8 mouse cellular contexts compared by ENCODE assay signal in the genomic region with DNA sequence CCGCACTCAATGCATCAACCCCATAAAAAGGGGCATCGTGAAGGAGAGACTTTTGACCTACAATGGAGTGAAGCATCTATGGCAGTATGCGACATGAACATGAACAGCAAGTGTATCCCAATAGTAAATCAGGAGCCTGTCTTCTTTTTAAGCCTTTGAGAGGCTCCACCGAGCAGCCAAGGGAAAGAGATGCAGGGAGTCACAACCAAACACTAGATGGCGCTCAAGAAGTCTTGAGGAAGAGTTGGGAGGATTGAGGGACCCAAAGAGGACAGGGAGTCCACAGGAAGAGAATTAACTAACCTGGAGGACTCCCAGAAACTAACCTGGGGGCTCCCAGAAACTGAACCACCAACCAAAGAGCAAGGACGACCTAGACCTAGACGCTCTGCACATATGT. TPM values are rescaled to one million over a fixed set of nuclear protein-coding genes. Genes with fewer than 3 reads are reported as not detected.
A peak's percentile ranks its signal among the peaks of the same experiment; 100 is the strongest.
DNase-seq lines count a peak whose midpoint lies in the region; ATAC-seq and TF ChIP-seq lines count a peak whose summit lies in the region.

No protein-coding gene starts in this region.

- H3K4me3 ChIP-seq in spleen, adult 2 months (ENCODE audit: extremely low read depth, insufficient read depth, insufficient read length), result no peak overlapping the region
- no peak overlapping the region for H3K4me3 ChIP-seq in stomach, postnatal 0 days (ENCODE audit: low read depth, low read length)

- H3K4me1 ChIP-seq in spleen, adult 2 months (ENCODE audit: control insufficient read depth, insufficient read depth, insufficient read length), result no peaks in the 10 kb centered on the region
- H3K4me1 ChIP-seq in stomach, postnatal 0 days (replicated peaks; ENCODE audit: control insufficient read depth, insufficient read depth), result no peaks in the 10 kb centered on the region

- ATAC-seq in granulocyte monocyte progenitor cell, adult 5-6 weeks (replicated peaks; ENCODE audit: poor library complexity, severe bottlenecking), result peak; percentile 53
- no peak for ATAC-seq in stomach, postnatal 0 days (ENCODE audit: low FRiP score, low TSS enrichment)

- no peak for TF ChIP-seq EP300 in stomach, postnatal 0 days (optimal IDR thresholded peaks at IDR 0.05)

- no peaks in the 10 kb centered on the region for H3K27me3 ChIP-seq in spleen, adult 2 months (ENCODE audit: control insufficient read depth, insufficient read depth, low read length)
- no peaks in the 10 kb centered on the region for H3K27me3 ChIP-seq in stomach, postnatal 0 days (ENCODE audit: control insufficient read depth, insufficient read depth, low read length)

- no peak overlapping the region for H3K27ac ChIP-seq in spleen, adult 2 months (ENCODE audit: insufficient read depth, low read length)
- H3K27ac ChIP-seq in stomach, postnatal 0 days (replicated peaks), result no peak overlapping the region

- no peak overlapping the region for H3K9ac ChIP-seq in stomach, postnatal 0 days (ENCODE audit: low read length)

- H3K4me2 ChIP-seq in stomach, postnatal 0 days (replicated peaks; ENCODE audit: low read depth), result no peak overlapping the region

- H3K9me3 ChIP-seq in stomach, postnatal 0 days (ENCODE audit: control insufficient read depth, low read length), result no peaks in the 10 kb centered on the region

- DNase-seq in gastrocnemius, adult 18-20 months (ENCODE audit: low spot score), result peak; percentile 41
- no peak for DNase-seq in gastrocnemius, postnatal 10 days
- peak; percentile 40 to 46 for DNase-seq in spleen, adult 2 months (ENCODE audit: low read depth in 1 of 2, low spot score in 2 of 2)
- no peak for DNase-seq in spleen, adult 12 weeks (ENCODE audit: low spot score)
- DNase-seq in stomach, postnatal 0 days (ENCODE audit: low spot score), result no peak
- DNase-seq in cerebellum, postnatal 36 days, result no peak
- DNase-seq in right cerebral cortex, postnatal 10 days (ENCODE audit: low spot score in 2 of 2), result no peak

- H3K36me3 ChIP-seq in spleen, adult 2 months (ENCODE audit: control insufficient read depth, insufficient read depth, low read length), result no peaks in the 10 kb centered on the region
- H3K36me3 ChIP-seq in stomach, postnatal 0 days (ENCODE audit: control insufficient read depth, insufficient read depth, low read length), result no peaks in the 10 kb centered on the region

- TF ChIP-seq CTCF in spleen, adult 2 months (IDR thresholded peaks at IDR 0.05; ENCODE audit: extremely low read depth, insufficient read depth, insufficient read length, insufficient replicate concordance), result peak; percentile 49; the same call in 1 of the 2 replicates
- TF ChIP-seq CTCF in stomach, postnatal 0 days (IDR thresholded peaks at IDR 0.05; ENCODE audit: low read depth), result peak; percentile 71

- 36% methylated on average over 7 of the region's 7 CpGs for WGBS in spleen, adult 2 months
- WGBS in stomach, postnatal 0 days, result 47% methylated on average over 7 of the region's 7 CpGs

- TF ChIP-seq POLR2A in spleen, adult 2 months (IDR thresholded peaks at IDR 0.05; ENCODE audit: low read depth, low read length), result no peak

RNA-seq across cellular contexts. Expression of a gene that starts 20.7 kb away (rescaled TPM):
- total RNA-seq in gastrocnemius, adult 18-20 months (2021), result 100 to 1,000 TPM; 383 to 411 TPM
- total RNA-seq in gastrocnemius, postnatal 10 days (2021), result 100 to 1,000 TPM; 536 to 557 TPM
- polyA plus RNA-seq in spleen, adult 2 months (2012; rRNA removed), result 2,204 and 3,047 TPM in 2 replicates
- 2,229 and 2,435 TPM in 2 replicates for total RNA-seq in granulocyte monocyte progenitor cell, adult 5-6 weeks (2014; fragmentation: Nextera tagmentation)
- 1,577 and 1,773 TPM in 2 replicates for total RNA-seq in granulocyte monocyte progenitor cell, adult 5-6 weeks (2017)
- 524 and 529 TPM in 2 replicates for polyA plus RNA-seq in stomach, postnatal 0 days (2015; fragmentation: Nextera tagmentation; extraction: Ambion mirVana)

RNA-seq across cellular contexts. Expression of a gene that starts 37.7 kb away (rescaled TPM):
- total RNA-seq in gastrocnemius, adult 18-20 months (2021), result 10 to 100 TPM; 15.7 to 22.6 TPM
- total RNA-seq in gastrocnemius, postnatal 10 days (2021), result 10 to 100 TPM; 22.2 to 22.8 TPM
- polyA plus RNA-seq in spleen, adult 2 months (2012; rRNA removed), result 24.4 and 24.7 TPM in 2 replicates
- 17.1 and 24.2 TPM in 2 replicates for total RNA-seq in granulocyte monocyte progenitor cell, adult 5-6 weeks (2014; fragmentation: Nextera tagmentation)
- 39.4 and 50.8 TPM in 2 replicates for total RNA-seq in granulocyte monocyte progenitor cell, adult 5-6 weeks (2017)
- polyA plus RNA-seq in stomach, postnatal 0 days (2015; fragmentation: Nextera tagmentation; extraction: Ambion mirVana), result 3.6 and 4.0 TPM in 2 replicates

RNA-seq across cellular contexts. Expression of a gene that starts 46.5 kb away (rescaled TPM):
- total RNA-seq in gastrocnemius, adult 18-20 months (2021), result 10 to 100 TPM; 34.7 to 41.9 TPM
- 100 to 1,000 TPM; 107 to 110 TPM for total RNA-seq in gastrocnemius, postnatal 10 days (2021)
- polyA plus RNA-seq in spleen, adult 2 months (2012; rRNA removed), result 53.6 and 63.6 TPM in 2 replicates
- total RNA-seq in granulocyte monocyte progenitor cell, adult 5-6 weeks (2014; fragmentation: Nextera tagmentation), result not detected in 2 replicates
- total RNA-seq in granulocyte monocyte progenitor cell, adult 5-6 weeks (2017), result 0.30 and 0.41 TPM in 2 replicates
- polyA plus RNA-seq in stomach, postnatal 0 days (2015; fragmentation: Nextera tagmentation; extraction: Ambion mirVana), result 3.0 and 3.4 TPM in 2 replicates

RNA-seq across cellular contexts. Expression of a gene that starts 47.0 kb away (rescaled TPM):
- total RNA-seq in gastrocnemius, adult 18-20 months (2021), result 1 to 10 TPM; 1.8 to 2.5 TPM
- total RNA-seq in gastrocnemius, postnatal 10 days (2021), result 1 to 10 TPM; 1.8 to 3.6 TPM
- 3.9 and 6.1 TPM in 2 replicates for polyA plus RNA-seq in spleen, adult 2 months (2012; rRNA removed)
- total RNA-seq in granulocyte monocyte progenitor cell, adult 5-6 weeks (2014; fragmentation: Nextera tagmentation), result 2.9 and 10.5 TPM in 2 replicates
- 14.2 and 35.9 TPM in 2 replicates for total RNA-seq in granulocyte monocyte progenitor cell, adult 5-6 weeks (2017)
- 5.0 and 7.3 TPM in 2 replicates for polyA plus RNA-seq in stomach, postnatal 0 days (2015; fragmentation: Nextera tagmentation; extraction: Ambion mirVana)

Comparison
In these comparisons a context has a peak if more than half of its experiments do, and no peak if none do; other contexts are left out.
1. DNase-seq: peak in gastrocnemius, adult 18-20 months (single experiment) and spleen, adult 2 months (2 of 2); none in gastrocnemius, postnatal 10 days (single experiment), spleen, adult 12 weeks (single experiment), stomach, postnatal 0 days (single experiment), cerebellum, postnatal 36 days (0 of 2) and right cerebral cortex, postnatal 10 days (0 of 2).
2. RNA of a gene that starts 46.5 kb away (total RNA-seq): 107 to 110 TPM in gastrocnemius, postnatal 10 days and 34.7 to 41.9 TPM in gastrocnemius, adult 18-20 months; 0.30 to 0.41 TPM in granulocyte monocyte progenitor cell, adult 5-6 weeks; every median in the first group is over 10 times any median in the second.